Mouse (Mus musculus) MEL (cell line): Measurements from ENCODE around the gene Slc11a2. TPM values are rescaled to one million over a fixed set of nuclear protein-coding genes. Genes with fewer than 3 reads are reported as not detected.

Experiments used
- DNase-seq: peaks from one replicate; pipeline ENCODE4 v3.0.0; 2011; ENCODE audit warnings: low read depth, low spot score
- H3K27ac ChIP-seq: 2 replicates; pipeline ENCODE4 v1.5.1; 2012; ENCODE audit warnings: low read depth, mild to moderate bottlenecking, control low read depth, low read length, moderate library complexity; ENCODE audit not compliant: control insufficient read depth
- H3K27me3 ChIP-seq, 2 experiments: fragments of 150-350 bp in 1 of 2; sonication (generic) in 1 of 2; 2 replicates each; pipeline ENCODE4 v1.6.1; 2012; ENCODE audit warnings: low read length in 2 of 2, mild to moderate bottlenecking in 2 of 2, improper control_type of control experiment in 1 of 2, moderate library complexity in 1 of 2; ENCODE audit not compliant: insufficient read depth in 2 of 2, control insufficient read depth in 1 of 2
- H3K36me3 ChIP-seq, 2 experiments: 2 replicates each; pipeline ENCODE4 v1.6.1; 2012 to 2014; ENCODE audit warnings: low read length in 2 of 2, improper control_type of control experiment in 1 of 2, inconsistent platforms in 1 of 2, mild to moderate bottlenecking in 1 of 2; ENCODE audit not compliant: insufficient read depth in 2 of 2, control insufficient read depth in 1 of 2
- H3K4me1 ChIP-seq, 2 experiments: fragments of 150-350 bp in 1 of 2; sonication (generic) in 1 of 2; 2 replicates each; pipeline ENCODE4 v1.6.1; 2012; ENCODE audit warnings: low read length in 2 of 2, improper control_type of control experiment in 1 of 2, mild to moderate bottlenecking in 1 of 2; ENCODE audit not compliant: insufficient read depth in 2 of 2, control insufficient read depth in 1 of 2
- H3K4me3 ChIP-seq, 2 experiments: fragments of 150-350 bp in 1 of 2; sonication (generic) in 1 of 2; 2 replicates each; pipeline ENCODE4 v1.5.1; 2012; ENCODE audit warnings: low read depth in 2 of 2, low read length in 2 of 2, mild to moderate bottlenecking in 2 of 2, moderate library complexity in 2 of 2, control low read depth in 1 of 2, improper control_type of control experiment in 1 of 2; ENCODE audit not compliant: control insufficient read depth in 1 of 2, insufficient read depth in 1 of 2
- H3K79me2 ChIP-seq: 2 replicates; pipeline ENCODE4 v1.6.1; 2012; ENCODE audit warnings: mild to moderate bottlenecking, low read length, moderate library complexity; ENCODE audit not compliant: control insufficient read depth, poor library complexity, insufficient read depth
- H3K9ac ChIP-seq: 2 replicates; pipeline ENCODE4 v1.6.1; 2012; ENCODE audit warnings: low read depth, mild to moderate bottlenecking, control low read depth, low read length, moderate library complexity; ENCODE audit not compliant: control insufficient read depth, poor library complexity, severe bottlenecking
- H3K9me3 ChIP-seq: fragments of 150-350 bp; sonication (generic); replicated peaks from 2 replicates; pipeline ENCODE4 v1.6.1; 2012; ENCODE audit warnings: mild to moderate bottlenecking, low read length, improper control_type of control experiment, moderate library complexity; ENCODE audit not compliant: insufficient read depth
- BHLHE40 ChIP-seq: IDR thresholded peaks from 2 replicates; pipeline ENCODE4 v1.6.1; 2012; ENCODE audit warnings: low read depth, mild to moderate bottlenecking, inconsistent platforms, low read length, improper control_type of control experiment, borderline replicate concordance
- CHD1 ChIP-seq: IDR thresholded peaks from 2 replicates; pipeline ENCODE4 v1.6.1; 2012; ENCODE audit warnings: low read depth, mild to moderate bottlenecking, inconsistent platforms, low read length, improper control_type of control experiment
- CHD2 ChIP-seq: IDR thresholded peaks from 2 replicates; pipeline ENCODE4 v1.6.1; 2011; ENCODE audit warnings: low read length, improper control_type of control experiment
- CTCF ChIP-seq, 3 experiments: IDR thresholded peaks in 2 of 3; conservative IDR thresholded peaks in 1 of 3; 2 replicates each; pipeline ENCODE4 v1.5.1; 2011 to 2012; ENCODE audit warnings: low read length in 3 of 3, low read depth in 2 of 3, mild to moderate bottlenecking in 2 of 3, improper control_type of control experiment in 1 of 3, inconsistent platforms in 1 of 3, mixed read lengths in 1 of 3, moderate library complexity in 1 of 3; ENCODE audit not compliant: control insufficient read depth in 1 of 3, insufficient read depth in 1 of 3, poor library complexity in 1 of 3, severe bottlenecking in 1 of 3
- E2F4 ChIP-seq: IDR thresholded peaks from 2 replicates; pipeline ENCODE4 v1.6.1; 2011; ENCODE audit warnings: low read depth, low read length, improper control_type of control experiment, borderline replicate concordance
- ELF1 ChIP-seq: IDR thresholded peaks from 2 replicates; pipeline ENCODE4 v1.6.1; 2014; ENCODE audit warnings: low read depth, mild to moderate bottlenecking, inconsistent platforms, low read length, improper control_type of control experiment, moderate library complexity
- ETS1 ChIP-seq: IDR thresholded peaks from 2 replicates; pipeline ENCODE4 v1.6.1; 2012; ENCODE audit warnings: low read depth, mild to moderate bottlenecking, inconsistent platforms, low read length, improper control_type of control experiment, moderate library complexity
- GABPA ChIP-seq: IDR thresholded peaks from 2 replicates; pipeline ENCODE4 v1.6.1; 2012; ENCODE audit warnings: low read depth, mild to moderate bottlenecking, inconsistent platforms, low read length, improper control_type of control experiment, moderate library complexity
- GATA1 ChIP-seq: IDR thresholded peaks from 2 replicates; pipeline ENCODE4 v1.6.1; 2011; ENCODE audit warnings: low read depth, low read length, improper control_type of control experiment
- HCFC1 ChIP-seq: IDR thresholded peaks from 2 replicates; pipeline ENCODE4 v1.6.1; 2012; ENCODE audit warnings: low read depth, mild to moderate bottlenecking, inconsistent platforms, low read length, improper control_type of control experiment, moderate library complexity
- JUND ChIP-seq: IDR thresholded peaks from 2 replicates; pipeline ENCODE4 v1.6.1; 2011; ENCODE audit warnings: low read depth, mild to moderate bottlenecking, improper control_type of control experiment, low read length
- KAT2A ChIP-seq: conservative IDR thresholded peaks from 2 replicates; pipeline ENCODE4 v1.6.1; 2012; ENCODE audit warnings: low read depth, low read length, improper control_type of control experiment, inconsistent platforms
- MAFK ChIP-seq: IDR thresholded peaks from 2 replicates; pipeline ENCODE4 v1.6.1; 2011; ENCODE audit warnings: low read depth, mild to moderate bottlenecking, low read length, improper control_type of control experiment, borderline replicate concordance
- MAX ChIP-seq: IDR thresholded peaks from 2 replicates; pipeline ENCODE4 v1.6.1; 2011; ENCODE audit warnings: low read length, improper control_type of control experiment
- MAZ ChIP-seq: IDR thresholded peaks from 2 replicates; pipeline ENCODE4 v1.6.1; 2012; ENCODE audit warnings: low read depth, mild to moderate bottlenecking, inconsistent platforms, low read length, improper control_type of control experiment
- MEF2A ChIP-seq: IDR thresholded peaks from 2 replicates; pipeline ENCODE4 v1.6.1; 2014; ENCODE audit warnings: low read depth, mild to moderate bottlenecking, inconsistent platforms, low read length, improper control_type of control experiment; ENCODE audit not compliant: poor library complexity, insufficient replicate concordance, severe bottlenecking; ENCODE audit errors: extremely low read depth
- MXI1 ChIP-seq: IDR thresholded peaks from 2 replicates; pipeline ENCODE4 v1.6.1; 2011; ENCODE audit warnings: mild to moderate bottlenecking, low read depth, low read length, improper control_type of control experiment
- MYB ChIP-seq: IDR thresholded peaks from 2 replicates; pipeline ENCODE4 v1.6.1; 2011; ENCODE audit warnings: mild to moderate bottlenecking, low read depth, low read length, improper control_type of control experiment
- MYC ChIP-seq: IDR thresholded peaks from 2 replicates; pipeline ENCODE4 v1.6.1; 2011; ENCODE audit warnings: low read depth, mild to moderate bottlenecking, low read length, improper control_type of control experiment, moderate library complexity
- NELFE ChIP-seq: IDR thresholded peaks from 2 replicates; pipeline ENCODE4 v1.6.1; 2011; ENCODE audit warnings: low read depth, low read length, improper control_type of control experiment
- NRF1 ChIP-seq: IDR thresholded peaks from 2 replicates; pipeline ENCODE4 v1.6.1; 2014; ENCODE audit warnings: low read depth, mild to moderate bottlenecking, inconsistent platforms, low read length, improper control_type of control experiment, moderate library complexity; ENCODE audit not compliant: poor library complexity, insufficient read depth, severe bottlenecking
- POLR2A ChIP-seq, 2 experiments: IDR thresholded peaks; 2 replicates each; pipeline ENCODE4 v1.6.1; 2011 to 2012; ENCODE audit warnings: low read length in 2 of 2, mild to moderate bottlenecking in 2 of 2, control low read depth in 1 of 2, improper control_type of control experiment in 1 of 2, low read depth in 1 of 2, moderate library complexity in 1 of 2; ENCODE audit not compliant: control insufficient read depth in 1 of 2, insufficient read depth in 1 of 2, poor library complexity in 1 of 2
- POLR2AphosphoS2 ChIP-seq: IDR thresholded peaks from 2 replicates; pipeline ENCODE4 v1.6.1; 2011; ENCODE audit warnings: low read length, improper control_type of control experiment
- RAD21 ChIP-seq: IDR thresholded peaks from 2 replicates; pipeline ENCODE4 v1.6.1; 2011; ENCODE audit warnings: mild to moderate bottlenecking, low read depth, low read length, improper control_type of control experiment
- RCOR1 ChIP-seq: IDR thresholded peaks from 2 replicates; pipeline ENCODE4 v1.6.1; 2012; ENCODE audit warnings: low read depth, mild to moderate bottlenecking, inconsistent platforms, low read length, improper control_type of control experiment
- SIN3A ChIP-seq: IDR thresholded peaks from 2 replicates; pipeline ENCODE4 v1.6.1; 2012; ENCODE audit warnings: low read length, improper control_type of control experiment, inconsistent platforms
- SMC3 ChIP-seq: IDR thresholded peaks from 2 replicates; pipeline ENCODE4 v1.6.1; 2011; ENCODE audit warnings: low read depth, low read length, improper control_type of control experiment
- TAL1 ChIP-seq: IDR thresholded peaks from 2 replicates; pipeline ENCODE4 v1.6.1; 2012; ENCODE audit warnings: mild to moderate bottlenecking, inconsistent platforms, low read length, moderate library complexity, mixed read lengths
- TBP ChIP-seq: IDR thresholded peaks from 2 replicates; pipeline ENCODE4 v1.8.0; 2011; ENCODE audit warnings: low read depth, low read length, improper control_type of control experiment
- TCF12 ChIP-seq: IDR thresholded peaks from 2 replicates; pipeline ENCODE4 v1.6.1; 2014; ENCODE audit warnings: low read depth, mild to moderate bottlenecking, inconsistent platforms, low read length, improper control_type of control experiment, moderate library complexity
- UBTF ChIP-seq: IDR thresholded peaks from 2 replicates; pipeline ENCODE4 v1.6.1; 2012; ENCODE audit warnings: low read depth, mild to moderate bottlenecking, inconsistent platforms, low read length, improper control_type of control experiment, moderate library complexity, borderline replicate concordance; ENCODE audit not compliant: insufficient read depth
- USF1 ChIP-seq: IDR thresholded peaks from 2 replicates; pipeline ENCODE4 v1.6.1; 2014; ENCODE audit warnings: low read depth, mild to moderate bottlenecking, inconsistent platforms, low read length, improper control_type of control experiment, moderate library complexity
- USF2 ChIP-seq, 2 experiments: IDR thresholded peaks; 2 replicates each; pipeline ENCODE4 v1.6.1; 2011 to 2012; ENCODE audit warnings: improper control_type of control experiment in 2 of 2, low read length in 2 of 2, borderline replicate concordance in 1 of 2, inconsistent platforms in 1 of 2, low read depth in 1 of 2, mild to moderate bottlenecking in 1 of 2; ENCODE audit not compliant: insufficient read depth in 1 of 2
- ZC3H11A ChIP-seq: IDR thresholded peaks from 2 replicates; pipeline ENCODE4 v1.6.1; 2012; ENCODE audit warnings: low read depth, mild to moderate bottlenecking, inconsistent platforms, low read length, improper control_type of control experiment
- ZKSCAN1 ChIP-seq: IDR thresholded peaks from 2 replicates; pipeline ENCODE4 v1.6.1; 2012; ENCODE audit warnings: low read depth, mild to moderate bottlenecking, inconsistent platforms, low read length, improper control_type of control experiment, moderate library complexity
- ZNF384 ChIP-seq: IDR thresholded peaks from 2 replicates; pipeline ENCODE4 v1.6.1; 2012; ENCODE audit warnings: low read depth, mild to moderate bottlenecking, inconsistent platforms, low read length, improper control_type of control experiment
- polyA plus RNA-seq, 2 experiments: library from polyadenylated mRNA; stranded (reverse) in 1 of 2; unstranded in 1 of 2; fragments of >175 nt in 1 of 2; fragments of >200 nt in 1 of 2; gene quantifications; 2 replicates each; pipeline versions ENCODE4 v1.2.1 to v1.2.4; 2012; ENCODE audit warnings: low replicate concordance in 2 of 2, low read depth in 1 of 2; ENCODE audit not compliant: insufficient read length in 2 of 2, insufficient read depth in 1 of 2, missing spikeins in 1 of 2
- total RNA-seq: library from RNA; depleted of rRNA; stranded (reverse); fragments of 300-350 nt; gene quantifications from 2 replicates; pipeline ENCODE4 v1.2.3, GENCODE M21; 2012

The Slc11a2 gene
- total and polyA plus RNA-seq, 3 experiments, result 69.0 to 112 TPM; not detected in 1

DNA sequence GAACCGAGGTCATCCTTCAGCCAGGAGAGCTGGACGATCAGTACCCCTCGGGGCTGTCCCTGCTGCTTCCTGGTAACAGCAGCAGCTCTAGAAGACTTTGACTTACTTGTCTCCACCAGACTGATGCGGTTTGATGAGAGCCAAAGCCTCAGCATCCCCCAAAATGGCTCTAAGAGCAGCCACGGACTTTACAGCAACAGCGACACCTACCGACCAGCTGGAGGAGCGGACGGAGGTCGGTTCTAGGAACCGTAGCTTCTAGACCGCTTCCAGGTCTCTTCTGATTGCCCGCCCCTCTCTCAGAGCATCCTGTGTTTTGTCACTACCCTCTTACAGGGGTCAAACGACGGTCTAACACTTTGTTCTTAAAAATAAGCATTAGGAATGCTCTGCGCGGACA is 32.5 kb upstream of the Slc11a2 start:
- Histone ChIP-seq H3K27ac (no peak overlapping the region), H3K79me2 (no peaks in the 10 kb centered on the region), H3K4me3 (peak overlapping the region; percentile 60), H3K27me3 (no peaks in the 10 kb centered on the region), H3K9me3 (no peaks in the 10 kb centered on the region), H3K36me3 (peaks cover 0 to 2% of the 10 kb centered on the region in 2 experiments; a peak in 1 of 4 replicates), H3K9ac (peak overlapping the region; percentile 40), H3K4me1 (peaks cover 0 to 13% of the 10 kb centered on the region in 2 experiments)
- DNase-seq, result peak; percentile 95
- TF ChIP-seq MXI1 (no peak; the same call in 1 of the 2 replicates), NRF1 (no peak), CTCF (IDR thresholded peaks at IDR 0.05 in 2 of 3, conservative IDR thresholded peaks at IDR 0.05 in 1 of 3; ENCODE audit: control insufficient read depth in 1 of 3, insufficient read depth in 1 of 3, low read depth in 2 of 3, low read length in 3 of 3, poor library complexity in 1 of 3, severe bottlenecking in 1 of 3) (peak; percentile 98 to 99 (median 99)), ZC3H11A (peak; percentile 97), MYB (no peak), ETS1 (no peak), KAT2A (no peak), POLR2AphosphoS2 (no peak), UBTF (no peak), TAL1 (no peak), SIN3A (peak; percentile 79), HCFC1 (0 out of 2 replicates have a peak, but pooled peaks have one; percentile 35), RCOR1 (peak; percentile 52; the same call in 1 of the 2 replicates), MAZ (no peak), MAFK (no peak), USF1 (no peak), MYC (peak; percentile 29; the same call in 1 of the 2 replicates), ZNF384 (0 out of 2 replicates have a peak, but pooled peaks have one; percentile 40), SMC3 (peak; percentile 94), ZKSCAN1 (no peak), MAX (no peak), RAD21 (peak; percentile 99), CHD1 (no peak), TBP (0 out of 2 replicates have a peak, but pooled peaks have one; percentile 15), BHLHE40 (no peak; the same call in 1 of the 2 replicates), GATA1 (no peak), USF2 (IDR thresholded peaks at IDR 0.05; ENCODE audit: borderline replicate concordance in 1 of 2, insufficient read depth in 1 of 2, low read depth in 1 of 2, low read length in 2 of 2) (no peak), E2F4 (no peak), MEF2A (no peak), NELFE (0 out of 2 replicates have a peak, but pooled peaks have one; percentile 16), CHD2 (no peak), TCF12 (0 out of 2 replicates have a peak, but pooled peaks have one; percentile 9), JUND (no peak), GABPA (no peak), POLR2A (IDR thresholded peaks at IDR 0.05; ENCODE audit: control insufficient read depth in 1 of 2, insufficient read depth in 1 of 2, low read depth in 1 of 2, low read length in 2 of 2, poor library complexity in 1 of 2) (no peak), ELF1 (peak; percentile 36; the same call in 1 of the 2 replicates)
